Mouse (Mus musculus) ZHBTc4 (cell line): ENCODE measurements at regions not wholly inside any gene's neighbourhood (a gene's known extent, or its start where the extent isn't known, plus 50 kb on each side); places are given as distances from the start of the nearest gene placed in this dataset.
A peak's percentile ranks its signal among the peaks of the same experiment; 100 is the strongest.

ENCODE experiments used
- DNase-seq: peaks from one replicate; pipeline ENCODE4 v3.0.0-alpha.2; 2011; ENCODE audit warnings: low read depth, low spot score

DNA sequence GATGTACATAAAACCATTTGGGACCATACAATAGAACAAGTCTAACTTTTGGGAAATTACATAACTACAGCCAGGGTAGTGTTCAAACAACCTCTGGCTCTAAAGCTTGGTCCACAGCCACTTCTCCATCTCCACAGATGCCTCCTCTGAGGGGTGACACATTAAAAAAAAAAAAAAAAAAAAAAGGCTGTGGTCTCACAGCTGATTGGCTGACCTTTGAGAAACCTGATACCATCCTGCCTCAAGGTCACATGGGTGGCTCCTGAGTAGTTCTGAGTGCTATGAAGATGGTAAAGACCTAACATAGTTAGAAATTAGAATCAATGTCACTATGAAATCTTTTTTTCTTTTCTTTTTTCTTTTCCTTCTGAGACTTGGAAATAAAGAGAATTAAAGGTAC, 102.4 kb downstream of the Tmem182 start:
- DNase-seq, result peak; percentile 33

DNA sequence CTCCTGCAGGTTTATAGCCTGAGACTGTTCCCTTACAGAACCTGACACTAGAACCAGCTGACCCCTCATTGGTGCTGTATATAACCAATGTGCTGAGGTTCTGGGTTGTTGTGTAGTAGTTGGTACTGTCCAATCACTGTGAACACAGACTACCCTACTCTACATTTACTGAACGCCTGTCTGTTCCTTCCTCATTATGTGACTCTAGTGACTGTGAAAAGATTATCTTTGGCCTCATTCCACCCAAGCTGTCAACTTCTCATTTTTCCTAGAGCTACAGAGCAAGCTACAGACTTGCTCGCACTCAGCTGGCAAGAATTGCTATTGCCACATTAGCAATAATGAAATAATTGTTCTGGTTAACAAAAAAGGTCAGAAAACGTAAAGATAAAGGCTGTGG, 108.2 kb downstream of the Tmem182 start:
- DNase-seq, result no peak

DNA sequence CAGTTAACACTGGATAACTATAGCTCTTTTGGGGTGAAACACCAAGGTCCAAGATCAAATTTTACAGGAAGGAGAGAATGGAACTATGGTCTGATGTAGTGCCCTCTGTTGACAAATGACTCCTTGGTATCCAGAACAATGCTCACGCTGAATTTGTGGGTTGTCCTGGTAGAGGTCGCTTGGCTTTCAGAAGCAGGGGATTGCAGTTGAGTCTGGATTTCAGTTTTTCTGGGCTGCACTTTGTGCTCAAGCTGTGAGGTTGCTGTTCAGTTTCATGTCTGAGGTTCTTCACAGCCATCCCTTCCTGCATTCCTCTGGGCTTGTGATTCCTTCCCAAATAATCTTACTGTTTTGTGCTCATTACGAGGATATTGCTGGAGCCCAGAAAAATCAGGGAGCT, 118.9 kb downstream of the Tmem182 start:
- DNase-seq, result no peak

DNA sequence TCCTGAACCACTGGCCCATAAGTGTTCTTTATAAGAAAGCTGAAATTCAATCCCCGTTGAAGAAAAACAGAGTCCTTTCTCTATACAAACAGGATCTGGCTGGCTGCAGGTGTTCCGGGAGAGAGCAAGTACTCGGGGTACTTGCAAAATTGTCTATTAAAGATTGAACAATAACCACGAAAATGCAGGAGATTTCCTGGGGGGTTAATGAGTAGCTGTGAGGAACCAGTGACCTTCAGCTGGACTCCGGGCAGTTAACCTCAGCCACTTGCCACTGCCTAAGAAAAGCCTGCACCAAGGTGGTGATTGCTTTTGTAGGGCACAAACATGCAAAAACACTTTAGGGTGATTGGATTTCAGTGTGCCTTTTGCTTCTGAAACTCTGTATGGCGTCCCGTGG, 119.4 kb downstream of the Tmem182 start:
- no peak for DNase-seq

DNA sequence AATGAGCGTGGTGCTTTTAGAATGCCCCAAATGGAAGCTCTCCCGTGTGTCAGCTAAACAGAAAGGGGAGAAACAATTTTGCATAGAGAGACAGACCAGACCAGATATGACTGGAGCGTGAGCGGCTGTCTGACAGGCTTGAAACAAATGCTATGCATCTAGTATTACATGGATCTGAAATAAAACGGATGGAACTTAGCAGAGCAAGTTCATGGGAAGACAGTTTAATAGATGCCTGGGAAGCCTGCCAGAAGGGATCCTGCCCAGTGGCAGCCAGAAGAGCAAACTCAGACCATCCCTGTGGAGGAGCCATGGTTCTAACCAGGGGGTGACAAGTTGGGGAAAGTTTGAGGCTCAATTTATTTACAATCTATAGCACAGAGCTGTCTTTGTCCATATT, 126.0 kb downstream of the Tmem182 start:
- DNase-seq, result no peak

DNA sequence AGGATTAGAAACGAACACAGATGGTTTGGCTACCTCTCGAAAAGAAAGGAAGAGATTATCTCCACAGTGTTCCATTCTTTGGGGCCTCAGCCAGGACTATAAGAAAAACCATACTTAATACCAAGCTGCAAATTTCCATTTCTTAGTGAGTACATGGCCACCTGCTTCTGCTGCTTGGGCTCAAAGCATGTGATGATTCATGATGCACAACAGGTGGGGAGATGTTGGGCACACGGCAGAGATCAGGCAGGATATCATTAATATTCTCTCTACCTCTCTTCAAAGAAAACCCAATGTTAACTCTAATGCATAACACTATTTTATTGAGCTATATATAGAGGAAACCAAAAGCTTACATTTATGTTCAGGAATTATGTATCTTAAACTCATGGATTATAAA, 131.3 kb downstream of the Tmem182 start:
- no peak for DNase-seq

DNA sequence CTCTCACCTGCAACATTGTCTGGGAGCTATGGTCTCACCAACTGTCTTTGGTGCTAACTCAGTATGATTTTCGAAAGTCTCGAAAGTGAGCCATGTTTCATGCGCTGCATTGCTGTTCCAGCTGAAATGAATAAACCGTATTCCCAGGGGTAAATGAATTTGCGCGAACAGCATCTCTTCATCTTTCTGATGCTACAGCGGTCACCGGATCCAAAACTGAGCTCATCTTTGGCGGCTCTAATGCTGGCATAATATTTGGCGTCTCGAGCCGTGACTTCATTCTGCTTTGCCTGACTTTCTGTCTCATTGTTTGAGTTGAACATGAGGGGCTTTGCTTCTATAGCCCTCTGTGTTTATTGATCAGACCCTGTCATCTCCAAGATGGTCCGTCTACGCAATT, 137.3 kb downstream of the Tmem182 start:
- no peak for DNase-seq

DNA sequence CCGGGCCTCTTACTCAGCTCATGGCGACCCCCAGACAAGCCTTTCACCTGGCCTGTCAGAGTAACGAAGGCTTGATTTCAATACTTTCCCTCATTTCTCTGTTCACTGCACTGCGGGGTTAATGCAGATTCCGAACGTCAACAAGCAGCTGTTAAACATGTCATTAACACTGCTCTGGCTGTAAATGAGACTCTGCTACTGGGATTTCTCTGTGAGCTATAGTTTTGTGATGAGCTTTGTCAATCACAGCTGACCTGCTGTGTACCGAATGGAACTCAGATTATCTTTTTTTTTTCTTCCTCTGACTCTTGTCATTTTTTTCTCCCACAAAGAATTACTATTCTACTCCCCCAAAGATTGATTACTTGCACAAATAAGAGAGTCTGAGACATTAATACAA, 137.8 kb downstream of the Tmem182 start:
- DNase-seq, result no peak

DNA sequence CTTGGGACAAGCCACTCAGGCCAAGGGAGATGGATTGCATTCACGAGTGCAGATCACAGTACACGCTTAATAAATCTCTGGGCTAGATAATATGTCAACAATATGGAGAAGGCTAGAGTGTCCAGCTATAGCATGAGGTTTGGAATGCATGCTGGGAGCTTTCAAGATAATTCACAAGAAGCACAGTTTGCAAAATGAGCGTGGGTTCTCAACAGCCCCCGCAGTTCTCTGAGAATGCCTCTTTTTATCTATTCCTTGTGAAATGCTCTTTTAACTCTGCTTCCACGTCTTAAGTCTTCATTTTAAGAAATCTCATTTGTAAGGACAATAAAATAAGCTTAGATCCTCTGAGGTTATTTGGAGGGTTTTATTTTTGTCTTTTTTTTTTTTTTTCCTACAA, 145.2 kb downstream of the Tmem182 start:
- no peak for DNase-seq

DNA sequence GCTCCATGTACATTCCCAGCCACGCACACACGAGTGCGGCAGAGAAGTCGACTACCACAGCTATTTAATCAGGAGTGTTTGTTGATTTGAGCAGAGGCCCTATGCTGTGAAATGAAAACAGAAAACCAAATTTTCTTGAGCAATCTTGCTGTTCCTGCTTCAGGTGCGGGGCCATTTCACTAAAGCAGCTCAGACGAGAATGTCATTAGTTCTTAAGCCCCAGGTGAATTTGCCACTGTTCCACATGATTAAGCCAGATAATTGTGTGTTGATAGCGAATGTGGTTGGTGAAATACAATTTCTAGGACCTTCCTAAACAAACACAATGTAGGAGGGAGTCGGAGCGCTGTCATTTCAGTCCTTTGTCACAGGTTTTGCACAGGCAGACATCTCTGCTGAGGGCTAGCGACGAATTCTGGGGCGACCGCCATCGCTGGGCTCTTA, 149.3 kb downstream of the Tmem182 start:
- DNase-seq, result no peak

DNA sequence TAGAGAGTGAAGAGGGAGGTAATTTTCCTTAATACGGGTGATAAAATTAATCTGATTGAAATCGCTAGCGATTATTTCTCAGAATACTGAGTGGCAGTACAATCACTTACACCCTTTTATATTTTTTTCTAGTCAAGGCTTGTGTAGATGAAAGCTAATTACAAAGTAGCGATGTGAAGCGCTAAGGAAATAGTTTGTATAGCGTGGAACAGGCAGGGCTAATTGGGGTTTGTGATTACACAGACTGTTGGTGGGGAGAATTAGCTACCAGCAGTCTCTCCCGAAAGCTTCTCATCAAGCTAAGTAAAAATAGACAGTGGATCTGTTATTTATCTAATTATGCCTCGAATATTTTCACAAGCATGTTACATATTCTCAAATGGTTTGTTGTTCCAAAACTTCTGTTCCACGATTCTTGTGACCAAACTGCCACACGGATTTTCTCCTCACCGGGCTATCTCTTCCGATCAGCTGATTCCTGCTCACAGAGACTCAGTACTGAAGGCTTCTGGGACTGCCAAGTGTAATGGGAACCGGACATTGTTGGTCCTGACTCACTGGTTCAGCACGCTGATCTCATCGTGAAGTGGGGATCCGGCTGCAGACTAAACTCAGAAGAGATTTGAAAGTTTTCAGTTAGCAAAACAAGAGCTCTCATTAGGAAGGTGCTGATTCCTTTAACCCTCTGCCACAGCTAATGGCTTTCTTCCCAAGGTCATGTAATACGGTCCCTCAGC, 162.5 kb downstream of the Tmem182 start:
- DNase-seq, result peak; percentile 14

DNA sequence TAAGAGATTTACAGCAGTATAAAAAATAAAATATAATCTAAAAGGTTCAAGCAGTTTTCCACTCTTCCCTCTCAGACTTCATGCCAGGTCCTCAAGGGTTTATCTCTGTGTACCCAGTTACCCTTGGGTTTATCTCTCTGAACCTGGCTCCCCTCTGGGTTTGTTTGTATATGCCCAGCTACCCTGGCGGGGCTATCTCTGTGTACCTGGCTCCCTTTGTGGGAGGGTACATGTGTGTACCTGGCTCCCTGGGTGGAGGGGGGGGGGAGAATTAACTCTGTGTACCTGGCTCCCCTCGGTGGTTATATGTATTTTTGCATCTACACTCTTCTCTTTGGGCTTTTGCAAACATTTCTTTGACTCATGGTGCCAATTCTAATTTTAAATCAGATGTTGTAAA, 178.4 kb downstream of the Tmem182 start:
- DNase-seq, result no peak

DNA sequence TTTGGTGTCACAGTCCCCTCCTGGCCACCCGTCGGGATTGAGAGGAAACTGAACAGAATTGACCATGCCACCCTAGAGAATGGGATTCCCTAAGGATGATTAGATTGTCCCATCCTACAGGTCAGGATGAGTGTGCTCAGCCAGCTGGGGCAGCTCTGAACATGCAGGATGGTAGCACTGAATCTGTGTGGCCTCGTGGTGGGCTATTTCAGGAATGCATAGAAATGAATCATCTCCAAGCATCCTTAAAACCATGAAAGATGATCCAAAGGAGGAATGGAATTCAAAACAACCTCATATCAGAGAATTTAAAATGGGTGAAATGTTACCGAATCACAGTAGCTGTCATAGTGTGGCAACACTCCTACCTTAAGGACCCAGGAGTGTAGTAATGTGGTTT, 187.9 kb downstream of the Tmem182 start:
- DNase-seq, result no peak

DNA sequence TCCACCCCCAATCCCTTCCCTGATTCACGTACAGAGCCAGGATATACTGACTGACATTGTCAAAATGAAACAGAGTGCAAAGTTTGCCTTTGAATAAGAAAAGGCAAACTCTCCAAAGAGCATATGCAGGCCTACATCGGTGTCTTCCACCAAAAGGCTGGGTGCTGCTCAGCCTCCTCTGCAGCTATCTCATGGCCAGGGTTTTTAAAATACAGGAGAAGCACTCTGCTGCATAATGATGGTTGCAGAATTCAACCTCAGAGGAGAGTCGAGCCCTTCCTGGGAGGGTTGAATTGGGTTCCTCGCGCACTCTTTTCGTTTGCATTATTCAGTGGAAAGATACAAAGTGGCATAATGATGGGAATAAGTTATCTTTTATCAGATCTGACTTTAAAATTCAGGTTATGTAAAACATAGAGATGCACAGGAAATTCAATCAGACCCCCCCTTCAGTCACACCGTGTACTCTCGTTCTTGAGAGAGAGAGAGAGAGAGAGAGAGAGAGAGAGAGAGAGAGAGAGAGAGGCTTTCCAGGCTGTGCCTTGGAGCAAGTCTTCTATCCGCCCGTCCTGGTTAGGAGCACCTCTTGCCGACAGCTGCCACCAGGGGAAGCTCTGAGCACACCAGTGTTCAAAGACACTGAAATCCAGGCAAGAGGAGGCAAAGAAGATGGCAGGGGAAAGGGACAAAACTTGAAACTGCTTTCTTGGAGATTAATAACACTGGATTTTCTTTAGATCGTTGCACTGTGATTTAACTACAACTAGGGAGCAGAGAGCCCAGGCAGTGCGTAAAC, 196.0 kb downstream of the Tmem182 start:
- peak; percentile 28 for DNase-seq

DNA sequence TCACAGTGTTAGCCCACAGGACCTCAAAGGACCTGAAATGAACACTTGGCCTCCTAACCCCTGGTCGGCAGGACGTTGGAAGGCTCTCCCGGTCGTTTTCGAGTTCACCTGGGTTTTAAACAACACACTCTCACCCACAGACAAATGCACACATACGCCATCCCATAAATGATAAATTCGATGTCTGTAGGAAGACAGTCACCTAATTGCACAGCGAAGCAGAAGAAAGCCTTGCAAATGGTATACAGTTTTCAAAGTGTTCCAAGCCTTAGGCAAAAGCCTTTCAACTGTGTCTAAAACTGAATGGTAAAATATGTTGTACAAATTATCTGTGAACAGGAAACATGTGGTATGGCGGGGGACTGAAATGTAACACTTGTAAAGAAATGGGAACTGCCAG, 196.6 kb downstream of the Tmem182 start:
- DNase-seq, result no peak

DNA sequence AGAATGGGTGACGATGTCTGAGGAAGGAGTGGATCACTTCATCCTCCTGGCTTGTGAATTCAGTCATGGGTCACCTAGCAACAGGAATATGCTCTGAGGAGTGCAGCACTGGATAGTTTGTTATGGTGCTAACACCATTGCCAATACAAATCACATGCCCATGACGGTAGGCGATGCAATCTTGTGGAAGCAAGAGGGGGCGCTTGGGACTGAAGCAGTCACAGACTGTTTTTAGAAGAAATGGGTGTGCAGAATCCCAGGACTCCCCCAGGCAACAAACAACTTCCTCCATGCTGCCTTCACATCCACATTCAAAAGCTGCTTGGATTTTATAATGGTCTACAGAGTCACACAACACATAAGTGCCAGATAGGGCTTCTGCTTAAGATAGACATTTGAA, 221.5 kb downstream of the Tmem182 start:
- DNase-seq, result no peak

DNA sequence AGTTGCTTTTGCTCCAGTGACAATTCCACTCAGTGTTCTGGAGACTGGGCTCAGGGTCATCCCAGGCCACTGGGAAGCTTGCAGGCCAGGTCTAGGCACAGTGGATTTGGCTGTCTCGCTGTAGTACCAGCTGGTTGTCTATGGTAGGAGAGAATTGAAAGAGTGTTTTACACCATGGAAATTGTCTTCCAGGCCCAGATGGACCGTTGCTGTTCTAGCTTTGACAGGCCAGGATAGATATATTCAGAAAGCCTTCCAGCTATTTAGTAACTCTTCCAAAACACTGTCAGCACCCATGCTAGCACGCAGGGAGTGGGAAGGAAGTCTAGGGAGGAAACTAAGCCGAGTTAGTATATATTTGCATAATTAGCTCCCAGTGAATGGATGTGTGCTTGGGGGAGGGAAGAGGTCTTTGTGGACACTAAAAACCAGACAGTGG, 222.2 kb downstream of the Tmem182 start:
- no peak for DNase-seq

DNA sequence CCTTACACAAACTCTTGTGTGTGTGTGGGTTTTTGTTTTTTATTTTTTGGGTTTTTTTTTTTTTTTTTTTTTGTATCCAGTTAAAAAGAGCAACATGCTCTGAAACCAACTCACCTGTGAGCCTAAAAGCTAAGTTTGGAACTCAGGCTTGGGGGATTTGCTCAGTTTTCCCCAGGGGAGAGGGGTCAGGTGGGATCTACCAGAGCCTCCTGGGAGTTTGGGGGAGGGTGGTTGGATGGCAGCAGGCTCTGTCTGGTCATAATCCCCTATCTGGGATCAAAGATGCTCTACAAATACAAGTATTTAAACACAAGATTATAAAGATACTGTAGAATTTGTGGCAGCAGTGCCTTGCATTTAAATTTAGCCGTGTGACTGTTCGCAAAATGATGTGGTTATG, 222.6 kb downstream of the Tmem182 start:
- no peak for DNase-seq

DNA sequence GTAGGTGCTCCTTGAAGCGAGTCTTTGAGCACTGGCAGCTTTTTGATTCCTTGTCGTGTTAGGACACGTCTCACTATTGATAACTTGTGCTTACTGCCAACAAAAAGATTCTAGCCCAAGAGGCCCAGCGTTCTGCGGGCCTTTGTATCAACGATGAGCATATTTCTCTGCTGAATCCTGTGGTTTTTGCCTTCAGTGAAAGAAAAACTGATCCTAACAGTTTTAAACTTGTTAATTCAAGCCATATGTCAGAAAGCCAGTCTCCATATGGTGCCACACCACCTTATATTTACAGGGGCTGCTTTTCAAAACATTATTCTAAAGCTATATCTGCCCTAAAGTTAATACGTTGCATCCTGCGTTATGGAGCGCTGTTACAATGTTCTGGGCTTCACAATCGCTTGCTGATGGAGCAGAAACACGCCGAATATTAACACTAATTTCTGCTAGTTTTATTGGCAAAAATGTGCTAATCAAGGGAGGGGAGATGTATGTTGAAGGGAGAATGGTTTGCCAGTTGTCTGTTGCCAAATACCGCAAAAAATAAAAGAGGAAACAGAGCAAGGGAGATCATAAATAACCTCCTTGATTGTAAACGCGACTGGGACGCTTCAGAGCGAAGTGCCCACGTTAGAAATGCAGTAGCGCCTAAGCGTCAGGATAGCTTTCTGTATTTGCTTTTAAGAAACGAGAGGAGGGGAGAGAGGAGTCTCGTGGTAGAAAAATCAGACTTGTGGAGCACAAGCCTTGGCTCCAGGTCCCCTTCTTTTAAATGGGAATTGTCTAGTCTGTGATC, 229.9 kb downstream of the Tmem182 start:
- DNase-seq, result no peak

DNA sequence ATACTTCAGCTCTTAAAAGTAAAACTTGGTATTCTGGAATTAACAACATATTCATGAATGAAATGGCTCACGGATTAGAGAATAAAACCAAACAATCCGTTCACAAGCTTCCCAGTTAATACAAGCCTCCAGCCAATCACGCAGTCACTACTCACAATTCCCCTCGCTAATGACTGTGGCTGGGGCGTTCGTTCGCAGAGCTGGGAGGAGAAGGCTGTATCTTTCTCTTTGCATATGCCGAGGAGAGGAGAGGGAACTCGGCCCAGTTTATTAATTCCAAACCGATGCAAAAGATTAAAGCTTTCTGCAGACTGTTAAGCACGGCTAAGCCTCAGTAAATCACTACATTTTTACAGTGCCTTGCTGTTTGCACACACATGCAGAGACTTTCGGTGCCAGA, 231.5 kb downstream of the Tmem182 start:
- no peak for DNase-seq

DNA sequence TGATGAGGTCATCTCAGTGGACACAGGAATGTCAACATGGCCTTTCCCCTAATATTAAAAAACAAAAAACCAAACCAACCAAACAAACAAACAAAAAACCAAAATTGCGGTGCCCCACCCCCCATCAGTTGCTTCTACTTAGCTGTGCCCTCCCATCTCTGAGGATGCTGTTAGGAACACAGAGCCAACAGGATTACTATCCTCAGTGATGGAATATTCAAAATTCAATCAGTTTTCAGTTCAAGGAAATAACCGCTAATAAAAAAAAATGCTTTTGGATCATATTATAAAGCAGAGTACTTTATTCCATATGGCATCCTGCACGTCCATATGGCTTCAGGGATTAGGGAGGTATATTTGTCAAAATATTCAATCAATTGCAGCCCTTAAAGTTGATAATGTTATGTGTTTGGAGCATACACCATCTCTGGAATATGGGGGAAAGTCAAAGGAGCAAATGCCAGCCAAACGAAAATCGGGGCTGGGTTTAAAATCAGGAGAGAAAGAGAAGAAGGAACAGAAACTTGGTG, 249.1 kb downstream of the Tmem182 start:
- no peak for DNase-seq

DNA sequence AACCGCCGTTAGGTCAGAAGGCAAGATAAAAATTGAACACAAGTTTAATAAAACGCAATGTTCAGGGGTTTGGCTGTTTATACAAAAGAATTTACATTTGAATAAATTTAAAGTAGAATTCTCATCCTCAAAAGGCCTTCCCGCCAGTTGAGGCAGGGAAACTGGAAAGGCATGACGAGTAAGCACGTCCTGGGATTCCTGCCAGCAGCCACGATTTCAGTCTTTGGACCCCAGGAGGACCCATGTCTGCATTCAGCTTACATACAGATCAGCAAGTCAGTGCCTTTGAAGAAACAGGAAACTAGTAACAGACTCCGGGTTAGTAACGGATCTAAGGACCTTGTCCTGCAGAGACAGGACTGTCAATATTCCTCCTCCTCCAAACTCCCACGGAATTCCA, 250.4 kb downstream of the Tmem182 start:
- DNase-seq, result no peak
